Mouse (Mus musculus): Measurements from ENCODE around the gene Olfr70. TPM values are rescaled to one million over a fixed set of nuclear protein-coding genes. Genes with fewer than 3 reads are reported as not detected.

Gene Olfr70
- total RNA-seq, 2 experiments from 2014 or later = not detected

- DNase-seq = no peak
- intact Hi-C loops (cut with DNase I) = loop anchor here (5.0 kb wide), 1 partner anchor 281 kb away; no protein-coding TSS in a partner anchor
Observed at GRCm38 (mm10) chr4:43713652-43714219, 13.1 kb upstream of the Olfr70 start.

- peak; percentile 80 to 92 for DNase-seq
- intact Hi-C loops (cut with DNase I) = loop anchor here (1.0 to 5.0 kb wide), 3 partner anchors 40 to 280 kb away; no protein-coding TSS in a partner anchor
Observed at GRCm38 (mm10) chr4:43711821-43712220, 11.2 kb upstream of the Olfr70 start.

GRCm38 (mm10) chr4:43709869-43710268, 9.3 kb upstream of the Olfr70 start, which contains the start of gene Olfr71:
Gene Olfr71, minus strand, starts transcription at chr4:43710255.
- DNase-seq = no peak
- intact Hi-C loops (cut with DNase I) = loop anchor here (5.0 kb wide), 1 partner anchor 278 kb away; no protein-coding TSS in a partner anchor

GRCm38 (mm10) chr4:43705991-43706390, 5.4 kb upstream of the Olfr70 start:
- no peak for DNase-seq
- intact Hi-C loops (cut with DNase I) = no loop called here

- intact Hi-C loops (cut with DNase I) = no loop called here
Observed at GRCm38 (mm10) chr4:43703851-43704250, 3.2 kb upstream of the Olfr70 start.

GRCm38 (mm10) chr4:43703439-43703838, 2.8 kb upstream of the Olfr70 start:
- DNase-seq = no peak
- intact Hi-C loops (cut with DNase I) = no loop called here

More at GRCm38 (mm10) chr4:43703851-43704250, 3.2 kb upstream of the Olfr70 start:
- peak; percentile 21 to 37 for DNase-seq

GRCm38 (mm10) chr4:43696561-43696960, 4.0 kb downstream of the Olfr70 start:
- no peak for DNase-seq
- intact Hi-C loops (cut with DNase I) = no loop called here

- intact Hi-C loops (cut with DNase I) = no loop called here
- peak; percentile 46 to 61 for DNase-seq
Observed at GRCm38 (mm10) chr4:43695249-43695671, 5.3 kb downstream of the Olfr70 start.

GRCm38 (mm10) chr4:43694439-43695248, 6.0 kb downstream of the Olfr70 start:
- DNase-seq = no peak
- intact Hi-C loops (cut with DNase I) = no loop called here

GRCm38 (mm10) chr4:43693806-43694241, 6.8 kb downstream of the Olfr70 start:
- DNase-seq = peak; percentile 48 to 51
- intact Hi-C loops (cut with DNase I) = no loop called here

- DNase-seq = no peak
- intact Hi-C loops (cut with DNase I) = no loop called here
Observed at GRCm38 (mm10) chr4:43691026-43691425, 9.6 kb downstream of the Olfr70 start.

- DNase-seq = no peak
- intact Hi-C loops (cut with DNase I) = no loop called here
Observed at GRCm38 (mm10) chr4:43690021-43690420, 10.6 kb downstream of the Olfr70 start.

GRCm38 (mm10) chr4:43679416-43680043, 21.1 kb downstream of the Olfr70 start:
- intact Hi-C loops (cut with DNase I) = no loop called here
- DNase-seq = peak; percentile 24 to 31

GRCm38 (mm10) chr4:43678541-43678940, 22.1 kb downstream of the Olfr70 start:
- no peak for DNase-seq
- intact Hi-C loops (cut with DNase I) = no loop called here

GRCm38 (mm10) chr4:43675608-43676007, 25.0 kb downstream of the Olfr70 start:
- DNase-seq = no peak
- intact Hi-C loops (cut with DNase I) = no loop called here

GRCm38 (mm10) chr4:43674974-43675373, 25.6 kb downstream of the Olfr70 start:
- no peak for DNase-seq
- intact Hi-C loops (cut with DNase I) = no loop called here

GRCm38 (mm10) chr4:43673703-43674102, 26.9 kb downstream of the Olfr70 start:
- DNase-seq = no peak
- intact Hi-C loops (cut with DNase I) = no loop called here

GRCm38 (mm10) chr4:43672070-43672469, 28.5 kb downstream of the Olfr70 start:
- intact Hi-C loops (cut with DNase I) = loop anchor here (1.0 kb wide), 1 partner anchor 40 kb away; no protein-coding TSS in a partner anchor
- DNase-seq = peak; percentile 90 to 95

- intact Hi-C loops (cut with DNase I) = loop anchor here (5.0 kb wide), 1 partner anchor 227 kb away; the partner anchor contains the start of gene Tesk1
- peak; percentile 84 to 88 for DNase-seq
Observed at GRCm38 (mm10) chr4:43669428-43669794, 31.2 kb downstream of the Olfr70 start.

GRCm38 (mm10) chr4:43668782-43669427, 31.7 kb downstream of the Olfr70 start, which contains the start of the genes Tmem8b and Fam221b:
Gene Tmem8b, plus strand, starts transcription at chr4:43668971.
Gene Fam221b, minus strand, starts transcription at chr4:43669145.
- DNase-seq = peak; percentile 94
- intact Hi-C loops (cut with DNase I) = loop anchor here (5.0 kb wide), 1 partner anchor 227 kb away; the partner anchor contains the start of gene Tesk1

All from heart, postnatal 10 days (tissue).